Mouse (Mus musculus): ENCODE measurements around the gene Ddx4. TPM values are rescaled to one million over a fixed set of nuclear protein-coding genes. Genes with fewer than 3 reads are reported as not detected.
"Not testable (repeated sequence)": the region's sequence is repeated elsewhere in the genome, so short reads cannot be mapped to it uniquely, and the experiment has no call there.

The Ddx4 gene
- polyA plus RNA-seq, 1 experiment, result 0.49 TPM

- Histone ChIP-seq H3K27ac (ENCODE audit: insufficient read depth, low read length) (no peak overlapping the region), H3K4me3 (ENCODE audit: insufficient read depth, low read length) (no peak overlapping the region), H3K4me1 (ENCODE audit: control insufficient read depth, insufficient read depth, low read length) (no peaks in the 10 kb centered on the region)
- TF ChIP-seq CTCF (IDR thresholded peaks at IDR 0.05; ENCODE audit: borderline replicate concordance, insufficient read depth, low read length) (no peak), POLR2A (IDR thresholded peaks at IDR 0.05; ENCODE audit: low read depth, low read length) (no peak)
These were observed 47.9 kb downstream of the Ddx4 start for GRCm38 (mm10) chr13:112604411-112604810.

DNA sequence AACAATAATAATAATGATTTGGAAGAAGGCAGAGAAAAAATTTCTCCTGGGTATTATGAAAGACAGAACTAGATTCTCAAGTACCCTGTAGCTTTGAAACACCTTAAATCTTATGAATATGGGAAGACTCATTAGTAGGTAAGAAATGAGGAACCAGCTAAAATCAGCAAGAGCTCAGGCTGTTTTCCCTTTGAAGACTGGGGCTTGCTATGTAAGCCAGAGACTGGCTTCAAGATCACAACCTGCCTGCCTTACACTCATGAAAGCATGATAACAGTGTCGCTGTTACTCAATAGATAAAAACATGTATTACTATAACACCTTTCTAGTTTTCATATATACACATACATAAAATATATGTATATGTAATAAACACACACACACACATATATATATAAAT lies 48.4 kb downstream of the Ddx4 start:
- Histone ChIP-seq H3K4me3 (ENCODE audit: insufficient read depth, low read length) (no peak overlapping the region), H3K4me1 (ENCODE audit: control insufficient read depth, insufficient read depth, low read length) (no peaks in the 10 kb centered on the region), H3K27ac (ENCODE audit: insufficient read depth, low read length) (no peak overlapping the region)
- TF ChIP-seq CTCF (IDR thresholded peaks at IDR 0.05; ENCODE audit: borderline replicate concordance, insufficient read depth, low read length), result no peak
- no peak for TF ChIP-seq POLR2A (IDR thresholded peaks at IDR 0.05; ENCODE audit: low read depth, low read length)

GRCm38 (mm10) chr13:112602607-112603006 lies 49.7 kb downstream of the Ddx4 start:
- Histone ChIP-seq H3K27ac (ENCODE audit: insufficient read depth, low read length) (no peak overlapping the region), H3K4me3 (ENCODE audit: insufficient read depth, low read length) (no peak overlapping the region), H3K4me1 (ENCODE audit: control insufficient read depth, insufficient read depth, low read length) (no peaks in the 10 kb centered on the region)
- TF ChIP-seq POLR2A (IDR thresholded peaks at IDR 0.05; ENCODE audit: low read depth, low read length) (no peak), CTCF (IDR thresholded peaks at IDR 0.05; ENCODE audit: borderline replicate concordance, insufficient read depth, low read length) (no peak)

DNA sequence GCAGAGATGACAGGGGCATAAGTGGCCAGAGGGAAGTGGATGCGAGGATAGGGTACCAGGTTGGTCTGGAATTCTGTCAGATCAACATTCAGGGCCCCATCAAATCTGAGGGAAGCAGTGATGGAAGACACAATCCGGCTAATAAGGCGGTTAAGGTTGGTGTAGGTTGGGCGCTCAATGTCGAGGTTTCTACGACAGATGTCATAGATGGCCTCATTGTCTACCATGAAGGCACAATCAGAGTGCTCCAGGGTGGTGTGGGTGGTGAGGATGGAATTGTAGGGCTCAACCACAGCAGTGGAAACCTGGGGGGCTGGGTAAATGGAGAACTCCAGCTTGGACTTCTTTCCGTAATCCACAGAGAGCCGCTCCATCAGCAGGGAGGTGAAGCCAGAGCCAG lies 58.0 kb downstream of the Ddx4 start, which contains the start of gene Il31ra:
Gene Il31ra, minus strand, starts transcription at position 101 of the 400 bp plus-strand sequence.
- H3K27ac ChIP-seq (ENCODE audit: insufficient read depth, low read length), result not testable (repeated sequence)

GRCm38 (mm10) chr13:112590254-112590653 lies 62.0 kb downstream of the Ddx4 start:
- Histone ChIP-seq H3K27ac (ENCODE audit: insufficient read depth, low read length) (no peak overlapping the region), H3K4me3 (ENCODE audit: insufficient read depth, low read length) (no peak overlapping the region), H3K4me1 (ENCODE audit: control insufficient read depth, insufficient read depth, low read length) (no peaks in the 10 kb centered on the region)
- TF ChIP-seq POLR2A (IDR thresholded peaks at IDR 0.05; ENCODE audit: low read depth, low read length) (no peak), CTCF (IDR thresholded peaks at IDR 0.05; ENCODE audit: borderline replicate concordance, insufficient read depth, low read length) (no peak)

More for the DNA sequence above, 58.0 kb downstream of the Ddx4 start, which contains the start of gene Il31ra:
- H3K4me3 ChIP-seq (ENCODE audit: insufficient read depth, low read length); H3K4me1 ChIP-seq (ENCODE audit: control insufficient read depth, insufficient read depth, low read length): not testable (repeated sequence)

GRCm38 (mm10) chr13:112589625-112590024 lies 62.6 kb downstream of the Ddx4 start:
- no peaks in the 10 kb centered on the region for H3K4me1 ChIP-seq (ENCODE audit: control insufficient read depth, insufficient read depth, low read length)
- no peak overlapping the region for H3K4me3 ChIP-seq (ENCODE audit: insufficient read depth, low read length)
- TF ChIP-seq CTCF (IDR thresholded peaks at IDR 0.05; ENCODE audit: borderline replicate concordance, insufficient read depth, low read length) (no peak), POLR2A (IDR thresholded peaks at IDR 0.05; ENCODE audit: low read depth, low read length) (no peak)
- H3K27ac ChIP-seq (ENCODE audit: insufficient read depth, low read length), result no peak overlapping the region

DNA sequence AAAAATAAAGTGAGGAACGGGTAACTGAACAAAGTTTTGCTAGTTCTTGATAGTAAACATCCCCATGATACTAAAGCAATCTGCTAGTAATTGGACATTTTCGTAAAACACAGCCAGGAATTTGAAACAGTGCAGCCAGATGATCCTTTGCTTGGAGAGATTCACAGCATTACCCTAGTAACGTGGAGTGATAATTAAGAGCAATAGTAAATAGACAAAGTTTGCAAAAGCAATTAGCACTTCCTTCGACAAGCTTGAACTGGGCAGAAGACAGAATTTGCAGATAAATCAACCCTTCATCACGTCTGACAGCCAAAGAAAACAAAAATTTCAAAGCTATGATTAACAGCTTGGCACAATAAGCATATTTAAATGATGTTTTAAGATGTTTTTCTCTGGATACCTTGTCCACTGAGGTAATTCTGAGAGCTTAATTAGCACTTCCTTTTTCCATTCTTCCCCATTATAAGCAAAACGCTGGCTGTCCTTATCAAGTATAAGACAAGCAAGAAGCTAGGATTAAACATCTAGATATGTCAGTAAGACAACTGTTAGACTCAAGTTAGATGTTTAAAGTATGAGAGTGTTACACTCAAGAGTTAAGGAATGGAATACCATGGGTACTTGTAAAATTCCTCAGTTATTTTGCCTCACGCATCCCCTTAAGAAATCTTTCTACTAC lies 67.6 kb downstream of the Ddx4 start:
- Histone ChIP-seq H3K27ac (ENCODE audit: insufficient read depth, low read length) (no peak overlapping the region), H3K4me1 (ENCODE audit: control insufficient read depth, insufficient read depth, low read length) (no peaks in the 10 kb centered on the region), H3K4me3 (ENCODE audit: insufficient read depth, low read length) (no peak overlapping the region)
- no peak for TF ChIP-seq CTCF (IDR thresholded peaks at IDR 0.05; ENCODE audit: borderline replicate concordance, insufficient read depth, low read length)
- no peak for TF ChIP-seq POLR2A (IDR thresholded peaks at IDR 0.05; ENCODE audit: low read depth, low read length)

DNA sequence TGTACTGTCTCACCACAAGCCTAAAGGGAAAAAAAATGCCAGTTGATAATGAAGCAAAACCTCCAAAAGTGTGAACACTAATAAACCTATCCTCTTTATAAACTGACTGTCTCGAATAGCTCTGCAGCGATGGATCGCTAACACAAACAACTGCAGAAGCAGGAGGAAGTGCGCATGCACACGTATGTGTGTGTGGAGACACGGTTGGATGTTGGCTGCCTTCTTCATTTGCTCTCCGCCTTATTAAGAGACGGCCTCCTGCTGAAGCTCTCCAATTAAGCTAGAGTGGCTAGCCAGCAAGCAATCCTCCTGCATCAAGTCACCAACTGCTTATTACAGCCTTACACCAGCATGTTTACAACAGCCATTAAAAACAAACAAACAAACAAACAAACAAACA lies 70.0 kb downstream of the Ddx4 start:
- H3K4me1 ChIP-seq (ENCODE audit: control insufficient read depth, insufficient read depth, low read length), result no peaks in the 10 kb centered on the region
- TF ChIP-seq CTCF (IDR thresholded peaks at IDR 0.05; ENCODE audit: borderline replicate concordance, insufficient read depth, low read length) (no peak), POLR2A (IDR thresholded peaks at IDR 0.05; ENCODE audit: low read depth, low read length) (no peak)
- no peak overlapping the region for H3K27ac ChIP-seq (ENCODE audit: insufficient read depth, low read length)
- no peak overlapping the region for H3K4me3 ChIP-seq (ENCODE audit: insufficient read depth, low read length)

DNA sequence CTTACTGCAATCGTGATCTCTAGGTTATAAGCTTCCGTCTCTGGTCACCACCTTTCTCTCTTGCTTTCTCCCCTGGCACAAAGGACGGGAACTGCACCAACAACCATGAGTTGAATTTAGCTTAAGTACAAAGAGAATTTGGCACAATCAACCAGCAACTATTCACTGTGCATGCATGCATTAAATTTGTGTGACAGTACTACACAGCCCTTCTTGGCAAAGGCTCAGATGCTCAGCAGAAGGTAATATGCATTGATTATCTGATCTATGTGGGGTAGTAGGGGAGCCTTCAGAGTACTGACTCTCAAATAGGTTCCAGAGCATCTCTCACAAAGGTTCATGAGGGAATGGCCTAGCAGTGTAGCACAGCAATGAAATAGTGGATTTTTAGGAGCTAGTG lies 70.5 kb downstream of the Ddx4 start:
- peak overlapping the region; percentile 37; the same call in 1 of the 2 replicates for H3K27ac ChIP-seq (ENCODE audit: insufficient read depth, low read length)
- no peak overlapping the region for H3K4me3 ChIP-seq (ENCODE audit: insufficient read depth, low read length)
- TF ChIP-seq POLR2A (IDR thresholded peaks at IDR 0.05; ENCODE audit: low read depth, low read length) (no peak), CTCF (IDR thresholded peaks at IDR 0.05; ENCODE audit: borderline replicate concordance, insufficient read depth, low read length) (no peak)
- no peaks in the 10 kb centered on the region for H3K4me1 ChIP-seq (ENCODE audit: control insufficient read depth, insufficient read depth, low read length)

DNA sequence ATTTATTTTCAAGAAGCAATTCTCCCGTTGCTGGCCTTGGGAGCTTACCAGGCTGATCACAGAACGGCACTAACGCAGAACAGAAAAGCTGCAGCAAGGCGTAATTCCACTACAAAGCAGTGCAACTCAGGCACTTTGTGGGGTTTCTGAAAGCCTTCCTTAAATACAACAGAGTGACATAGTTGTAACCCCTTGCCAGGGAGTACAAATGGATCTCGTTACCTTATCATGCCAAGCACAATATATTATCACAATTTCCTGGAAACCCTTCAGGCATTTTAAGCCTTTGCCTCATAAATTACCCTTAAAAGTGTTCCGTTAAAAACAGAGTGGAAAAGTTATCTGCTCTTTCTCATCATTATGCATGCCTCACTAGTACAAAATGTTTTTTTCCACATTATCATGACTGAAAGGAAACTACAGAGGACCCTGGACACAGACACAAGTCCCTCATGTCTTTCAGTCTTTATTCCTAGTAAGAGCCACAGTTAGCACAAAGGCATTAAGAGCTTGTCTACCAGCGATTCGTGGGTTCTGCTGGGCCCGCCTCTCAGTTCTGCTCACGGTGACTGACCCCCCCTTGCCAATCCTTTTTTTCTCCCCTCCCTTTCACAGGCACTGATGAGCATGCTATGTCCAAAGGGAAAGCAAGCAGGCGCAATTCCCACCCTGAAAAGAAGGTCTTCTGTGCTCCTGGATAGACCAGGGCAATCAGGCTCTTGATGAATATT lies 71.5 kb downstream of the Ddx4 start:
- no peaks in the 10 kb centered on the region for H3K4me1 ChIP-seq (ENCODE audit: control insufficient read depth, insufficient read depth, low read length)
- TF ChIP-seq POLR2A (IDR thresholded peaks at IDR 0.05; ENCODE audit: low read depth, low read length) (no peak), CTCF (IDR thresholded peaks at IDR 0.05; ENCODE audit: borderline replicate concordance, insufficient read depth, low read length) (no peak)
- peak overlapping the region; percentile 37; the same call in 1 of the 2 replicates for H3K27ac ChIP-seq (ENCODE audit: insufficient read depth, low read length)
- no peak overlapping the region for H3K4me3 ChIP-seq (ENCODE audit: insufficient read depth, low read length)

DNA sequence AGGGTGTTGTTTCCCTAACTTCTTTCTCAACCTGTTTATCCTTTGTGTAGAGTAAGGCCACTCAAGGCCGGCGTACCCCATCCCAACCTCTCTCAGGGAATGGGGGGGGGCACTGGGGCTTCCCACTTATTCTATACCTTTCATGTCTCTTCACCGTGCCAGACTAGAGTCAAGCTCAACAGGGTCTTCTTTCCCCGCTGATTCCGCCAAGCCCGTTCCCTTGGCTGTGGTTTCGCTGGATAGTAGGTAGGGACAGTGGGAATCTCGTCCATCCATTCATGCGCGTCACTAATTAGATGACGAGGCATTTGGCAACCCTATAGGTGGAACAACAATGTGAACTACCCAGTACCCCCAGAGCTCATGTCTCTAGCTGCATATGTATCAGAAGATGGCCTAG lies 74.2 kb downstream of the Ddx4 start:
- H3K27ac ChIP-seq (ENCODE audit: insufficient read depth, low read length); H3K4me3 ChIP-seq (ENCODE audit: insufficient read depth, low read length); H3K4me1 ChIP-seq (ENCODE audit: control insufficient read depth, insufficient read depth, low read length): not testable (repeated sequence)
